Mouse (Mus musculus): ENCODE measurements around the gene Ms4a3.

DNA sequence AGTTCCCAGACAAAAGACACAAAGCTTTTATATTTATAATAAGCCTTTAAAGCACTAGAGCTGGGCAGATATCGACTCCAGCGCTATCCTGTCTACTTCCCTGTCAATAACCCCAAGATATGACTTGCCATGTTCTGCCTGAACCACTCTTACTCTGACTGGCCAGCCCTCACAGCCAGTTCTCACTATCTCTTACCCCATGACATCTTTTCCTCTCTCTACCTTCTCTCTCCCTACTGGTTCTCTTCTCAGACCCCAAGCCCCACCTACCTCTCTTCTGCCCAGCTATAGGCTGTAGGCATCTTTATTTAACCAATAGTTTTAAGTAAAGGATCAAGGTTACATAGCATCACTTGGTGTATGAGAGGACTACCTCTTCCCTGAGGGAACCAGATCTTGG, 6.3 kb downstream of the Ms4a3 start:
- TF ChIP-seq POLR2A (IDR thresholded peaks at IDR 0.05; ENCODE audit: low read depth, low read length): no peak
- TF ChIP-seq CTCF (IDR thresholded peaks at IDR 0.05; ENCODE audit: extremely low read depth, insufficient read length, insufficient replicate concordance, low read depth, low read length): no peak
